ENCODE assay signal across 13 mouse cellular contexts in genomic region chr10:34151827-34152226, GRCm38 (mm10). TPM values are rescaled to one million over a fixed set of nuclear protein-coding genes. Genes with fewer than 3 reads are reported as not detected.
A peak's percentile ranks its signal among the peaks of the same experiment; 100 is the strongest.
DNase-seq lines count a peak whose midpoint lies in the region; ATAC-seq and TF ChIP-seq lines count a peak whose summit lies in the region.
"Had no signal": no experiment of that assay in that cellular context is flagged by ENCODE, and none has a peak within 500 bp of the region (broad histone marks: within the 10 kb centered on the region; RNA-seq: fewer than 3 reads in every experiment).

No protein-coding gene starts in this region.

- no peak for TF ChIP-seq EP300 in stomach, postnatal 0 days (optimal IDR thresholded peaks at IDR 0.05)

- ATAC-seq in cerebellum, adult (ENCODE audit: insufficient number of reproducible peaks, low FRiP score, low TSS enrichment) = no peak
- ATAC-seq in kidney, embryonic 16.5 days (ENCODE audit: low FRiP score, low TSS enrichment) = no peak
- ATAC-seq in stomach, postnatal 0 days (ENCODE audit: low FRiP score, low TSS enrichment) = no peak

- H3K9ac ChIP-seq in kidney, embryonic 16.5 days (replicated peaks; ENCODE audit: low read length) = no peak overlapping the region
- no peak overlapping the region for H3K9ac ChIP-seq in stomach, postnatal 0 days (ENCODE audit: low read length)
- H3K9ac ChIP-seq: embryonic facial prominence, embryonic 12.5 days; hindbrain, embryonic 15.5 days; lung, embryonic 15.5 days had no signal

- H3K27me3 ChIP-seq in kidney, adult 2 months (replicated peaks; ENCODE audit: control insufficient read depth, insufficient read depth, low read length) = no peaks in the 10 kb centered on the region
- no peaks in the 10 kb centered on the region for H3K27me3 ChIP-seq in kidney, embryonic 16.5 days (ENCODE audit: insufficient read depth, low read length)
- H3K27me3 ChIP-seq in stomach, postnatal 0 days (ENCODE audit: control insufficient read depth, insufficient read depth, low read length) = no peaks in the 10 kb centered on the region
- H3K27me3 ChIP-seq: embryonic facial prominence, embryonic 12.5 days; hindbrain, embryonic 15.5 days; lung, embryonic 15.5 days had no signal

- WGBS in kidney, adult 2 months = 67% methylated on average over 3 of the region's 3 CpGs
- 75% methylated on average over 3 of the region's 3 CpGs for WGBS in kidney, embryonic 16.5 days
- 73% methylated on average over 3 of the region's 3 CpGs for WGBS in stomach, postnatal 0 days

- no peaks in the 10 kb centered on the region for H3K4me1 ChIP-seq in kidney, adult 2 months (ENCODE audit: control insufficient read depth, insufficient read depth, low read length)
- H3K4me1 ChIP-seq in kidney, embryonic 16.5 days (ENCODE audit: insufficient read depth, low read length) = peaks cover 7% of the 10 kb centered on the region; the same call in 1 of the 2 replicates
- H3K4me1 ChIP-seq in stomach, postnatal 0 days (replicated peaks; ENCODE audit: control insufficient read depth, insufficient read depth) = no peaks in the 10 kb centered on the region
- H3K4me1 ChIP-seq: embryonic facial prominence, embryonic 12.5 days; hindbrain, embryonic 15.5 days; lung, embryonic 15.5 days had no signal

- H3K4me3 ChIP-seq in kidney, adult 2 months (ENCODE audit: insufficient read depth, low read depth, low read length) = no peak overlapping the region
- no peak overlapping the region for H3K4me3 ChIP-seq in kidney, embryonic 16.5 days (ENCODE audit: low read length)
- H3K4me3 ChIP-seq in stomach, postnatal 0 days (ENCODE audit: low read depth, low read length) = no peak overlapping the region
- H3K4me3 ChIP-seq: embryonic facial prominence, embryonic 12.5 days; hindbrain, embryonic 15.5 days; lung, embryonic 15.5 days had no signal

- no peak overlapping the region for H3K27ac ChIP-seq in kidney, adult 2 months (ENCODE audit: insufficient read depth, low read depth, low read length)
- H3K27ac ChIP-seq in kidney, embryonic 16.5 days (ENCODE audit: low read length) = no peak overlapping the region
- H3K27ac ChIP-seq in stomach, postnatal 0 days (replicated peaks) = no peak overlapping the region
- H3K27ac ChIP-seq: embryonic facial prominence, embryonic 12.5 days; hindbrain, embryonic 15.5 days; lung, embryonic 15.5 days had no signal

- no peak for TF ChIP-seq POLR2A in kidney, adult 2 months (IDR thresholded peaks at IDR 0.05; ENCODE audit: low read depth, low read length)

- H3K4me2 ChIP-seq in kidney, embryonic 16.5 days (replicated peaks; ENCODE audit: low read depth, low read length) = no peak overlapping the region
- H3K4me2 ChIP-seq in stomach, postnatal 0 days (replicated peaks; ENCODE audit: low read depth) = no peak overlapping the region
- H3K4me2 ChIP-seq: embryonic facial prominence, embryonic 12.5 days; hindbrain, embryonic 15.5 days; lung, embryonic 15.5 days had no signal

- no peaks in the 10 kb centered on the region for H3K36me3 ChIP-seq in kidney, adult 2 months (ENCODE audit: control insufficient read depth, insufficient read depth, low read length)
- peaks cover 11% of the 10 kb centered on the region; the same call in 1 of the 2 replicates for H3K36me3 ChIP-seq in kidney, embryonic 16.5 days (ENCODE audit: insufficient read depth, low read length)
- H3K36me3 ChIP-seq in stomach, postnatal 0 days (ENCODE audit: control insufficient read depth, insufficient read depth, low read length) = peaks cover 4% of the 10 kb centered on the region; the same call in 1 of the 2 replicates
- H3K36me3 ChIP-seq: hindbrain, embryonic 15.5 days had no signal

- TF ChIP-seq CTCF in kidney, adult 2 months (conservative IDR thresholded peaks at IDR 0.05; ENCODE audit: insufficient read depth, insufficient read length, low read depth, low read length) = 0 out of 2 replicates have a peak, but pooled peaks have one; percentile 13
- peak; percentile 64 for TF ChIP-seq CTCF in stomach, postnatal 0 days (IDR thresholded peaks at IDR 0.05; ENCODE audit: low read depth)

- peak; percentile 18 to 26 for DNase-seq in cerebellum, postnatal 14 days
- no peak for DNase-seq in kidney, adult 2 months
- DNase-seq in thymus, postnatal 14 days = peak; percentile 13
- no peak for DNase-seq in thymus, postnatal 10 days (ENCODE audit: low spot score in 2 of 2)
- no peak for DNase-seq in stomach, postnatal 0 days (ENCODE audit: low spot score)
- no peak for DNase-seq in left cerebral cortex, adult 11 months (ENCODE audit: low spot score)
- DNase-seq: adrenal gland, adult 2 months had no signal

- no peaks in the 10 kb centered on the region for H3K9me3 ChIP-seq in kidney, embryonic 16.5 days (ENCODE audit: low read length)
- no peaks in the 10 kb centered on the region for H3K9me3 ChIP-seq in stomach, postnatal 0 days (ENCODE audit: control insufficient read depth, low read length)
- H3K9me3 ChIP-seq: embryonic facial prominence, embryonic 12.5 days; hindbrain, embryonic 15.5 days; lung, embryonic 15.5 days had no signal

RNA-seq across cellular contexts. Expression of gene Calhm6, which starts 24.0 kb away (rescaled TPM):
- 1.4 TPM in 2 replicates for polyA plus RNA-seq in kidney, adult 2 months (2012; rRNA removed)
- 0.57 and 0.96 TPM in 2 replicates for polyA plus RNA-seq in kidney, embryonic 16.5 days (2015; fragmentation: Nextera tagmentation; extraction: Ambion mirVana)
- 0.74 and 1.1 TPM in 2 replicates for polyA plus RNA-seq in stomach, postnatal 0 days (2015; fragmentation: Nextera tagmentation; extraction: Ambion mirVana)
- polyA plus RNA-seq: neural tube, embryonic 11.5 days had no signal

RNA-seq across cellular contexts. Expression of gene Calhm5, which starts 55.5 kb away (rescaled TPM):
- 0.25 and 0.27 TPM in 2 replicates for polyA plus RNA-seq in kidney, adult 2 months (2012; rRNA removed)
- polyA plus RNA-seq in kidney, embryonic 16.5 days (2015; fragmentation: Nextera tagmentation; extraction: Ambion mirVana) = 0.46 and 0.74 TPM in 2 replicates
- polyA plus RNA-seq in stomach, postnatal 0 days (2015; fragmentation: Nextera tagmentation; extraction: Ambion mirVana) = 2.4 and 2.5 TPM in 2 replicates

RNA-seq across cellular contexts. Expression of gene Dse, which starts 55.7 kb away (rescaled TPM):
- 8.0 and 8.6 TPM in 2 replicates for polyA plus RNA-seq in kidney, adult 2 months (2012; rRNA removed)
- polyA plus RNA-seq in kidney, embryonic 16.5 days (2015; fragmentation: Nextera tagmentation; extraction: Ambion mirVana) = 24.7 and 25.4 TPM in 2 replicates
- polyA plus RNA-seq in stomach, postnatal 0 days (2015; fragmentation: Nextera tagmentation; extraction: Ambion mirVana) = 7.5 and 8.3 TPM in 2 replicates

Comparison
In these comparisons a context has a peak if more than half of its experiments do, and no peak if none do; other contexts are left out.
1. DNase-seq: peak in cerebellum, postnatal 14 days (2 of 2) and thymus, postnatal 14 days (single experiment); none in kidney, adult 2 months (single experiment), thymus, postnatal 10 days (0 of 2), stomach, postnatal 0 days (single experiment) and left cerebral cortex, adult 11 months (single experiment).